Mouse (Mus musculus): ENCODE results near the gene Pidd1. TPM values are rescaled to one million over a fixed set of nuclear protein-coding genes. Genes with fewer than 3 reads are reported as not detected.

Pidd1 gene
- polyA plus RNA-seq, 1 experiment = 5.6 TPM

DNA sequence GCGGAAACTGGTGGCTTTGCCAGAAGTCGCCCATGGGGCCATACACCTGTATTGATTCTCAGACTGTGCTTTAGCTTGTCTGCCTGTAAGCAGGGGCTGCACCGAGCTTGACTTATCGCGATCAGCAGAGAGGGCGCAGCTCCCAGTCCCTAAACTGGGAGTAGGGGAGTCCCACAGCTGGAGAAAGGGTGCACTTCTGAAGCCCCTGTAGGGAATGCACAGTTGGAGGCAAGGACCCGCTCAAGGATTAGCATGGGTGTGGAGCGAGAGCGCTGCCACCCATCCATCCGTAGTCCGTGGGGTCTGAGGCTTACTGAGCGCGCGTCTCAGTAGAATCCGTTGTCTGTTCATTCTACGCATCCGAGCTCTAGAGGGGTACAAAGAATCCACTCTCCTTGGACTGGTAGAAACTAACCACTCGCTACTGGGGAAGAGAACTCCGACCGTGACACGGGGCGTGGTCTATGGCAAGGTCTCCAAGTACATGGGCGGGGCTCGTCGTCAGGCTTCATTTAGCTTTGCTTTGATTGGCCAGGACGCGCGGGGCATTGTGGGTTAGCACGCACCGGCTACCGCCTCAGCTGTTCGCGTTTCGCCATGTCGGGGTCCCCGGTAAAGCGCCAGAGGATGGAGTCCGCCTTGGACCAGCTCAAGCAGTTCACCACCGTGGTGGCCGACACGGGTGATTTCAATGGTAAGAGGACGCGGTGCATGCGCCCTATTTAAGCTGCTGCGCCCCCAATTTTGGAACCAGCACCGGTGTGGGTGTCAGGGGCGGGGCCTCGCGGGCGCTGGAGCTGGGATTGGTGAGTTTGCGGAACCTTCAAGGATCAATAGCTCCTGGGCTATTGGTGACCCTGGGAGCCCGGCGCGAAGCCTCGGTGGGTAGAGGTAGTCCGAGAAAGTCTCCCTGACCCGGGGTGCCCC, 51.9 kb downstream of the Pidd1 start, which contains the start of gene Taldo1:
Taldo1 (plus strand) TSS at position 575 of the 927 bp plus-strand sequence.
- peak; percentile 0; the same call in 1 of the 2 replicates for TF ChIP-seq CTCF (IDR thresholded peaks at IDR 0.05; ENCODE audit: control insufficient read depth, insufficient read depth, insufficient replicate concordance, low read depth, low read length)
- peak; percentile 70 for TF ChIP-seq POLR2A (IDR thresholded peaks at IDR 0.05; ENCODE audit: control insufficient read depth, low read depth, low read length)
- H3K36me3 ChIP-seq (ENCODE audit: control insufficient read depth, insufficient read depth, low read length) = no peaks in the 10 kb centered on the region
- peaks cover 15% of the 10 kb centered on the region for H3K4me1 ChIP-seq (ENCODE audit: control insufficient read depth, insufficient read depth, low read length)
- H3K27me3 ChIP-seq (ENCODE audit: control insufficient read depth, insufficient read depth, low read length) = no peaks in the 10 kb centered on the region
- peak within 1 kb of the TSS; percentile 95 for H3K4me3 ChIP-seq (ENCODE audit: control insufficient read depth, low read depth, low read length)
- H3K27ac ChIP-seq (ENCODE audit: control insufficient read depth, insufficient read depth, low read depth, low read length) = peak within 1 kb of the TSS; percentile 88

DNA sequence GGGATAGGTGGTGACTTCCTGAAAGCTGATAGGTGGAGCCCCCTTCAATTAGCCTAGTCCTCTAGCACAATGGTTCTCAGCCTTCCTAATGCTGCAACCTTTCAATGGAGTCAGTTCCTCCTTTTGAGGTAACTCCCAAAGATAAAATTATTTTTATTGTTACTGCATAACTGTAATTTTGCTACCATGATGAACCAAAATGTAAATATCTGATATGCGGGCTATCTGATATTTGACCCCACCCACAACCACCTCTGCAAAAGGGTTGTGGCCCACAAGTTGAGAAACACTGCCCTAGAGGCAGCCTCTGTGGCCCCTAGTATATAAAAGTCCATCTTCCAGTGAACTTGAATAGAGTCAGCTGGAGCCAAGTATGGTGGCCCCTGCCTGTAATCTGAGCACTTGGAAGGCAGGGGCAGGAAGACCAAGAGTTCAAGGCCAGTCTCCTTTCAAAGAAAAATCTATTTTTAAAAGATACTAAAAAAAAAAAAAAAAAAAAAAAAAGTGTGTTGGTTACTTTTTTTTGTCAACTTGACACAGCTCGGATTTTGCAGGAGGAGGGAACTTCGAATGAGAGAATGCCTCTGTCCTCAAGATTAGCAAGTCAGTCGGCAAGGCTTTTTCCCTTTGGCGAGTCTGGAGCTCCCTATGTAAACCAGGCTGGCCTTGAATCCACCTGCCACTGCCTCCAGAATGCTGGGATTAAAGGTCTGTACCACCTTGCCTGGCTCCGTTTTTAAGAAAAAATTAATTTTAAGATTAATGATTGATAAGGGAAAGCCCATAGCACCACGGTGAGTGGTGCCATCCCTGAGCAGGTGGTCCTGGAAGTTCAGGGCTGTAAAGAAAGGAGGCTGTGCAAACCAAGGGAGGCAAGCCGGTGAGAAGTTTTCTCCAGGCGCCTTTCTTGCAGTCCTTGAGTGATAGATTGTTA, 53.2 kb downstream of the Pidd1 start:
- Histone ChIP-seq H3K4me3 (ENCODE audit: control insufficient read depth, low read depth, low read length) (no peak overlapping the region), H3K4me1 (ENCODE audit: control insufficient read depth, insufficient read depth, low read length) (peaks cover 15% of the 10 kb centered on the region), H3K27ac (ENCODE audit: control insufficient read depth, insufficient read depth, low read depth, low read length) (no peak overlapping the region; the same call in 1 of the 2 replicates), H3K27me3 (ENCODE audit: control insufficient read depth, insufficient read depth, low read length) (no peaks in the 10 kb centered on the region), H3K36me3 (ENCODE audit: control insufficient read depth, insufficient read depth, low read length) (no peaks in the 10 kb centered on the region)
- no peak for TF ChIP-seq CTCF (IDR thresholded peaks at IDR 0.05; ENCODE audit: control insufficient read depth, insufficient read depth, insufficient replicate concordance, low read depth, low read length)
- no peak for TF ChIP-seq POLR2A (IDR thresholded peaks at IDR 0.05; ENCODE audit: control insufficient read depth, low read depth, low read length)

DNA sequence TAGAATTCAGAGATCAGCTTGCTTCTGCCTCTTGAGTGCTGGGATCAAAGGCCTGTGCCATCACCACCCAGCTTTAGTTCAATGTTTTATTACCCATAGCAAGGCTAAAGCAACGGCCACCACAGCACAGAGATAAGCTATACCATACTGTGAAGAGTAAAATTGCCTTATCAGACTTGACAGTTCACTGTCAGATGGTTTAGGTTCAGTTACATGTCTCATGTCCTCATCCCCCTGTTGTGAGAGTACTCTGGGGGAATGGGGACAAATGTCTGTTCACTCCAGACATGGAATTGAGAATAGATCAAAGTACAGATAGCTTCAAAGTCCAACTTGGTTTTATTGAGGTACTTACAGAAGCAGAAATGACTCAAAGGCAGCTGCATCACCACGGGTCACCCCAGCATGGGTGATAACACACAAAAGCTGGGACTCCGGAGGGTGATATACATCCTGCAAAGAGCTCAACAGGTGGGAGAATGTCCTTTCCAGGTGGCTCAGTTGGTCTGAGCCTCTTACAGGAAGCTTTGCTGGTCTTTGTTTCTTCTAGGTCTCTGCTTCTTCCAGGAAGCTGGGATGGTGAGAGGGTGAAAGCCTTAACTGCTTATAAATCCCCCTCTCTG, 55.2 kb downstream of the Pidd1 start:
- Histone ChIP-seq H3K4me3 (ENCODE audit: control insufficient read depth, low read depth, low read length) (no peak overlapping the region), H3K4me1 (ENCODE audit: control insufficient read depth, insufficient read depth, low read length) (peaks cover 15% of the 10 kb centered on the region), H3K36me3 (ENCODE audit: control insufficient read depth, insufficient read depth, low read length) (no peaks in the 10 kb centered on the region), H3K27me3 (ENCODE audit: control insufficient read depth, insufficient read depth, low read length) (no peaks in the 10 kb centered on the region), H3K27ac (ENCODE audit: control insufficient read depth, insufficient read depth, low read depth, low read length) (no peak overlapping the region)
- TF ChIP-seq POLR2A (IDR thresholded peaks at IDR 0.05; ENCODE audit: control insufficient read depth, low read depth, low read length) (no peak), CTCF (IDR thresholded peaks at IDR 0.05; ENCODE audit: control insufficient read depth, insufficient read depth, insufficient replicate concordance, low read depth, low read length) (no peak)

Other genes with a start within 250 kb of the Pidd1 start
- 131 and 140 TPM in 2 replicates for gene Lrrc56, start 249.9 kb downstream of the Pidd1 start, polyA plus RNA-seq (2012; rRNA removed)
- gene Lmntd2, start 229.9 kb downstream of the Pidd1 start, polyA plus RNA-seq (2012; rRNA removed) = 216 and 222 TPM in 2 replicates
- 33.5 and 41.7 TPM in 2 replicates for gene Rassf7, start 228.2 kb downstream of the Pidd1 start, polyA plus RNA-seq (2012; rRNA removed)
- 17.6 and 19.0 TPM in 2 replicates for gene Phrf1, start 215.2 kb downstream of the Pidd1 start, polyA plus RNA-seq (2012; rRNA removed)
- gene Irf7, start 177.5 kb downstream of the Pidd1 start, polyA plus RNA-seq (2012; rRNA removed) = 2.3 and 2.4 TPM in 2 replicates
- 0.76 and 0.91 TPM in 2 replicates for gene Cdhr5, start 167.2 kb downstream of the Pidd1 start, polyA plus RNA-seq (2012; rRNA removed)
- 6.4 and 8.6 TPM in 2 replicates for gene Sct, start 164.9 kb downstream of the Pidd1 start, polyA plus RNA-seq (2012; rRNA removed)
- gene Drd4, start 152.0 kb downstream of the Pidd1 start, polyA plus RNA-seq (2012; rRNA removed) = 11.5 and 13.0 TPM in 2 replicates
- gene Deaf1, start 116.3 kb downstream of the Pidd1 start, polyA plus RNA-seq (2012; rRNA removed) = 8.3 and 9.1 TPM in 2 replicates
- gene Tmem80, start 116.3 kb downstream of the Pidd1 start, polyA plus RNA-seq (2012; rRNA removed) = 42.3 and 44.2 TPM in 2 replicates
- gene Eps8l2, start 105.1 kb downstream of the Pidd1 start, polyA plus RNA-seq (2012; rRNA removed) = 4.7 and 5.3 TPM in 2 replicates
- gene Taldo1, start 51.8 kb downstream of the Pidd1 start, polyA plus RNA-seq (2012; rRNA removed) = 26.0 and 30.2 TPM in 2 replicates
- 23.3 and 24.4 TPM in 2 replicates for gene Gatd1, start 29.9 kb downstream of the Pidd1 start, polyA plus RNA-seq (2012; rRNA removed)
- gene Cend1, start 14.5 kb downstream of the Pidd1 start, polyA plus RNA-seq (2012; rRNA removed) = 0.48 and 0.63 TPM in 2 replicates
- gene Slc25a22, start 6.1 kb downstream of the Pidd1 start, polyA plus RNA-seq (2012; rRNA removed) = 7.2 and 10.9 TPM in 2 replicates
- 226 and 309 TPM in 2 replicates for gene Rplp2, start 3.3 kb upstream of the Pidd1 start, polyA plus RNA-seq (2012; rRNA removed)
- 379 and 436 TPM in 2 replicates for gene Pnpla2, start 11.2 kb upstream of the Pidd1 start, polyA plus RNA-seq (2012; rRNA removed)
- gene Cracr2b, start 17.1 kb upstream of the Pidd1 start, polyA plus RNA-seq (2012; rRNA removed) = 2.1 and 2.4 TPM in 2 replicates
- gene Cd151, start 23.4 kb upstream of the Pidd1 start, polyA plus RNA-seq (2012; rRNA removed) = 102 and 104 TPM in 2 replicates
- gene Polr2l, start 31.1 kb upstream of the Pidd1 start, polyA plus RNA-seq (2012; rRNA removed) = 20.8 and 21.1 TPM in 2 replicates
- gene Tspan4, start 31.2 kb upstream of the Pidd1 start, polyA plus RNA-seq (2012; rRNA removed) = 14.6 and 15.5 TPM in 2 replicates
- gene Chid1, start 95.8 kb upstream of the Pidd1 start, polyA plus RNA-seq (2012; rRNA removed) = 81.0 and 89.4 TPM in 2 replicates
- gene Ap2a2, start 118.1 kb upstream of the Pidd1 start, polyA plus RNA-seq (2012; rRNA removed) = 25.4 and 26.8 TPM in 2 replicates
- 1.6 and 1.8 TPM in 2 replicates for gene Muc6, start 211.3 kb upstream of the Pidd1 start, polyA plus RNA-seq (2012; rRNA removed)
- 1.3 and 1.8 TPM in 2 replicates for gene Muc2, start 246.3 kb upstream of the Pidd1 start, polyA plus RNA-seq (2012; rRNA removed)

All from testis, adult 2 months (tissue).